Mouse (Mus musculus) liver, embryonic 12.5 days (tissue): ENCODE results near the gene Ptch2. TPM values are rescaled to one million over a fixed set of nuclear protein-coding genes. Genes with fewer than 3 reads are reported as not detected.

Source experiments
- ATAC-seq: fragments of 200-750 bp; cut with Nextera tagmentation; 2 replicates; pipeline ENCODE4 v1.8.0; 2017; ENCODE audit warnings: moderate number of reproducible peaks, mild to moderate bottlenecking, moderate library complexity
- H3K27ac ChIP-seq: fragments of 300-500 bp; sonication (generic); 2 replicates; pipeline ENCODE4 v1.5.1; 2016; ENCODE audit warnings: mild to moderate bottlenecking
- H3K27me3 ChIP-seq: fragments of 300-500 bp; sonication (generic); replicated peaks from 2 replicates; pipeline ENCODE4 v1.6.1; 2016; ENCODE audit warnings: mild to moderate bottlenecking, moderate library complexity
- H3K36me3 ChIP-seq: fragments of 300-500 bp; sonication (generic); 2 replicates; pipeline ENCODE4 v1.6.1; 2016; ENCODE audit warnings: mild to moderate bottlenecking, moderate library complexity
- H3K4me1 ChIP-seq: fragments of 300-500 bp; sonication (generic); 2 replicates; pipeline ENCODE4 v1.6.1; 2016
- H3K4me2 ChIP-seq: fragments of 300-500 bp; sonication (generic); 2 replicates; pipeline ENCODE4 v1.6.1; 2016; ENCODE audit warnings: mild to moderate bottlenecking, moderate library complexity
- H3K4me3 ChIP-seq: fragments of 300-500 bp; sonication (generic); 2 replicates; pipeline ENCODE4 v1.5.1; 2016; ENCODE audit warnings: mild to moderate bottlenecking, moderate library complexity
- H3K9ac ChIP-seq: fragments of 300-500 bp; sonication (generic); 2 replicates; pipeline ENCODE4 v1.6.1; 2016; ENCODE audit warnings: mild to moderate bottlenecking, moderate library complexity
- H3K9me3 ChIP-seq: fragments of 300-500 bp; sonication (generic); replicated peaks from 2 replicates; pipeline ENCODE4 v1.6.1; 2016; ENCODE audit warnings: mild to moderate bottlenecking, moderate library complexity
- WGBS: fragments of 180-500 bp; shearing (Covaris S2); methylation state at CpG from one replicate; pipeline ENCODE4 v1.1.7; 2016; ENCODE audit not compliant: insufficient replicate concordance; 5-methylcytosine and 5-hydroxymethylcytosine counted together
- polyA plus RNA-seq: library from polyadenylated mRNA; unstranded; fragments of >200 nt; fragmentation: Nextera tagmentation; extraction: Ambion mirVana; gene quantifications from 2 replicates; pipeline ENCODE4 v1.2.1, GENCODE M21; 2016

Gene Ptch2
- polyA plus RNA-seq, 1 experiment from 2014 or later, result 1.4 TPM

DNA sequence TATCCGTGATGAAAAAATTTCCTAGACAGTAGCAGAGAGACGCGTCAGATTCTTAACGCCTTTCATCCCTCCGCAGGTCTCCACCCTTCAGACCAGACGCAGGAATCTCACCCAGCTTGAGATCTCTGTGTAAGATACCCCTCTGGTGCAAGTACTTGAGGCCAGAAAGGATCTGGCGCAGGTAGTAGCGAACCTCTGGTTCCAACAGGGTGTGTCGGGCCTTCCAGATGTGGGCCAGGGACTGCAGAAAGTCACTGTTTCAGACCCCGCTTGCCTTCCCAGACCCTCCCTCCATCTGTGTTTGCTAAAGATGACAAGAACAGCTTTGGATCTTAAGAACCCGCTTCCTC, 36.9 kb downstream of the Ptch2 start:
- H3K27me3 ChIP-seq, result peaks cover 39% of the 10 kb centered on the region
- 20% methylated on average over 11 of the region's 11 CpGs for WGBS
- H3K9me3 ChIP-seq, result no peaks in the 10 kb centered on the region
- H3K9ac ChIP-seq, result peak overlapping the region; percentile 84; the same call in 1 of the 2 replicates
- H3K4me2 ChIP-seq, result peak overlapping the region; percentile 99
- ATAC-seq, result no peak
- peaks cover 40% of the 10 kb centered on the region for H3K4me1 ChIP-seq
- H3K36me3 ChIP-seq, result peaks cover 24% of the 10 kb centered on the region
- peak overlapping the region; percentile 85 for H3K4me3 ChIP-seq
- H3K27ac ChIP-seq, result no peak overlapping the region

DNA sequence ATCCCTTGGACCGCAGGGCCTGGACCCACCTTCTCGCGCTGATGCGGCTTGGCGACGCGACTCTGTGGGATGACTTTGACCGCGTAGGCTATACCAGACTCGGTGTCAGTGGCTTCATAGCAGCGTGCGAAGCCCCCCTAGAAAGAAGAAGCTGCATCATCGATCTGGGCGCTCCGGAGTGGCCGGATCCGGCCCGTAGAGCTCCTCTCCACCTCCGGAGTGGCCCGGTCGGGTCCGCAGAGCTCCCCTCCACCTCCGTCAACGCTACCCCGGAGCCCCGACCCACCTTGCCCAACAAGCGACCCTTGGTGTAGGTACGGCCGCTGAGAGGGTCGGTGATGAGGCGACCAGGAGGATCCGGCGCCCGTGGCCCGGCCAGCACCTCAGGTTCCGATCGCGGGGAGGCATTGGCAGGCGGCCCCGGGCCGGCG, 37.5 kb downstream of the Ptch2 start:
- 0 out of 2 replicates have a peak overlapping the region, but pooled peaks have one; percentile 58 for H3K27ac ChIP-seq
- H3K9ac ChIP-seq, result peak overlapping the region; percentile 84
- 0 out of 2 replicates have a peak, but pooled peaks have one; percentile 5 for ATAC-seq
- under 1% methylated on average over 42 of the region's 42 CpGs for WGBS
- peaks cover 18% of the 10 kb centered on the region for H3K36me3 ChIP-seq
- H3K27me3 ChIP-seq, result peaks cover 39% of the 10 kb centered on the region
- peak overlapping the region; percentile 99 for H3K4me2 ChIP-seq
- H3K4me1 ChIP-seq, result peaks cover 45% of the 10 kb centered on the region
- no peaks in the 10 kb centered on the region for H3K9me3 ChIP-seq
- H3K4me3 ChIP-seq, result peak overlapping the region; percentile 85

DNA sequence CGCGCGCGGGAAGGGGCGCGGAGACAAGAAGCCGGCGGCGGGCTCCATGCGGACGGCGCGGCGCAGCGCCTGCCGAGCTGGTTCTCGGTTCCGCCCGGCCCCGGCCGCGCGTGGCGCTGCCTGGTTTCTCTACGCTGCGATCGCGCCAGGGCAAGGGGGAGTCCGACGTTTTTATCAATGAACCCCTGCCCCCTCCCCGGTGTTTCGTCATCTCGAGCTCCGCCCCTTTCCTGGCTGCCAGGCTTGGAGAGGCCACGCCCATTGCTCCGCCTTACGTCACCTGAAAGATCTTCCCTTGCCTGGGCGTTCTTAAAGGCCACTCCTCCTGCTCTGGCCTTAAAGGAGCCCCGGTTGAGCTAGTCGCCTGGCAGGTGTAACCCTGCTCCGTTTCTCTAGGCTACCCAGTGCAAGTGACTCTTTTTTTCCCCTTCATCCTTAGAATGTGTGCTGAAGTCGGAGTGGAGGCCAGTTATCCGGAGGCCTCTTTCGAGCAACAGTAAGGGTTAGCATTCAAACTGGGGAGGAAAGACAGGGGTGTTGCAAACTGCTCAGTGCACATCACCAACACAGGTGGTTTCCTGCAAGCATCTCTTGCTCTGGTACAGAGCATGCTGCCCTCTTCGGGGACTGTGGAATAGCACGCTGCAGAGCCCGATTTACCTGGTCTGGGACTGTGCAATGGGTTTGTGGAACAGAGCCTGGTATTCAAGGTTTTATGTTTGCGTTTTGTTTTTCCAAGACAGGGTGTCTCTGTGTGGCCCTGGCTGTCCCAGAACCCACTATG, 38.1 kb downstream of the Ptch2 start, which contains the start of gene Plk3:
TSS of gene Plk3 (minus strand) at position 147 of the 784 bp plus-strand sequence.
- Histone ChIP-seq H3K27ac (peak within 1 kb of the TSS; percentile 62), H3K4me1 (peaks cover 51% of the 10 kb centered on the region), H3K4me3 (peak within 1 kb of the TSS; percentile 85), H3K9me3 (no peaks in the 10 kb centered on the region), H3K4me2 (peak within 1 kb of the TSS; percentile 99), H3K9ac (peak within 1 kb of the TSS; percentile 84), H3K27me3 (peaks cover 39% of the 10 kb centered on the region), H3K36me3 (peaks cover 12% of the 10 kb centered on the region)
- ATAC-seq, result peak; percentile 84
- WGBS, result 3% methylated on average over 47 of the region's 48 CpGs

DNA sequence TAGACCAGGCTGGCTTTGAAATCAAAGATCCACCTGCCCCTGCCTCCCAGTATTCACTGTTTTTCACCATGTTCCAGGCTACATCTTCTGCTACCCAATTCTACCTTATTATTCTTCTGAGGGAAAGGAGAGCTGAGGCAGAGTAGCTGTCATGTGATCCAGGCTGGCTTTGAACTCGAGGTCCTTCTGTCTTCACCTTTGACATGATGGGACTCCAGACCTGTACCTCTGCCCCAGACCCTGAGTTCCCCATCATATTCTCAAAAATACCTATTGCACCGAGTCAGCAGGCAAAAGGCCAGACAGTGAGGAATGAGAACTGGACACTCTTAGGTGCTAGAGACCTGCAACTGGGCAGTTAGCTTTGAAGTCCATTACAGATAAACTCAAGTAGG, 38.7 kb downstream of the Ptch2 start:
- H3K27ac ChIP-seq, result peak overlapping the region; percentile 62
- H3K4me3 ChIP-seq, result peak overlapping the region; percentile 85
- H3K36me3 ChIP-seq, result peaks cover 9% of the 10 kb centered on the region; the same call in 1 of the 2 replicates
- H3K9ac ChIP-seq, result peak overlapping the region; percentile 49
- ATAC-seq, result no peak
- 35% methylated on average over 2 of the region's 2 CpGs for WGBS
- H3K27me3 ChIP-seq, result peaks cover 39% of the 10 kb centered on the region
- H3K4me1 ChIP-seq, result peaks cover 54% of the 10 kb centered on the region
- peak overlapping the region; percentile 99 for H3K4me2 ChIP-seq
- no peaks in the 10 kb centered on the region for H3K9me3 ChIP-seq

DNA sequence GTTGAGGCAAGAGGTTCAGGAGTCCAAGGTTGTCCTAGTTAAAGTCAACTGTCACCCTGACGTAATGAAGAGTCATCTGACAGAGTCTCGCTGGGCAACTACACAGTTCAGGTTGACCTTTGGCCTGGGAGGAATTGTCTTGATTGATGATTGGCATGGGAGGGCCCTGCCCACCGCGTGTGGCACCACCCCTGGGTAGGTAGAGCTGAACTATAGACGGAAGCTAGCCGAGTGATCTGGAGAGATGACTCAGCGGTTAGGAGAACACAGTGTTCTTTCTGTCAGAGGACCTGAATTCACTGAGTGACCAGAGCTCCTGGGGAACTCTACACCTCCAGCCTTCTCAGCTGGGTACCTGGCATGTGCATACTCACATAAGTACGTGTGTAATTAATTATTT, 40.2 kb downstream of the Ptch2 start:
- 0 out of 2 replicates have a peak, but pooled peaks cover 7% of the 10 kb centered on the region for H3K36me3 ChIP-seq
- H3K9ac ChIP-seq, result peak overlapping the region; percentile 40

DNA sequence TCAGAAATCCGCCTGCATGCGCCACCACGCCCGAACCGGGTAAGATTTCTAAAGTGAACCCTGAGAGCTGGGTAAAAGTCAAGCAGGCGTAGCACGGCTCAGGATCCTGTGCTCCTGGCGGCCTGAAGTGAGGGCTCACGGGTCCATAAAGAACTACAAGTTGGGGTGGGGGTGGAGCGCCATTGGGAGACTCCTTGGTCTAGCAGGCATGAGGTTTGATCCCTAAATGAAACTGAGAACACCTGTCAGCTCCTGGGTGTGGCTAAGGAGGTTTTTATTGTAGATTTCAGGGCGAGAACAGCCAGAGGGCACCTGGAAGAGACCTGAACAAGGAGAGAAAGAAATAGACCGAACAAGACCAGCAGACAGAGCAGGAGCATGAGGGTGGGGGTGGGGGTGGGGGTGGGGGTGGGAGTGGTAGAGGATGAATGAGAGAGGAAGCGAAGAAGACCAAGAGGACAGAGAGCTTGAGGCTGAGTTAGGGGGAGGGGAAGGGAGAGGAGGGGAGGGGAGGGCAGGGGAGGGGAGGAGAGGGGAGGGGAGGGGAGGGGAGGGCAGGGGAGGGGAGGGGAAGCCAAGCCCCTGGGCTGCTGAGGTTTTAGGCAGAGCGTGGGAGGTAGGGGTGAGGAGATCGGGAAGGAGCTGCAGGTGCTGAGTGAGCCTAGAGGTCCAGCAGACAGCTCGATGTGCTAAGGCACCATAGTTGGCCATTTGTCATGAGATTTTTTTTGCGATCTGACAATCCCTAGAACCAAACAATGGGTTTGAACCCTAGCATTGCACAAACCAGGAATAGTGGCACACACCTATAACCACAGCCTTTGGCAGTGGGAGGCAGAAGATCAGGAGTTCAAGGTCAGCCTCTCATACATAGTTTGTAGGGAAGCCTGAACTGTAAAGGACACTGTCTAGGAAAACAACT, 42.7 kb downstream of the Ptch2 start:
- H3K4me1 ChIP-seq, result peaks cover 48% of the 10 kb centered on the region
- H3K36me3 ChIP-seq, result no peaks in the 10 kb centered on the region
- no peak overlapping the region for H3K4me2 ChIP-seq
- ATAC-seq, result no peak
- H3K27ac ChIP-seq, result 0 out of 2 replicates have a peak overlapping the region, but pooled peaks have one; percentile 3
- H3K9me3 ChIP-seq, result no peaks in the 10 kb centered on the region
- no peak overlapping the region; the same call in 1 of the 2 replicates for H3K9ac ChIP-seq
- H3K4me3 ChIP-seq, result no peak overlapping the region
- WGBS, result 57% methylated on average over 16 of the region's 17 CpGs
- peaks cover 27% of the 10 kb centered on the region for H3K27me3 ChIP-seq

More for the DNA sequence above, 40.2 kb downstream of the Ptch2 start:
- H3K9me3 ChIP-seq, result no peaks in the 10 kb centered on the region
- no peak overlapping the region for H3K4me3 ChIP-seq
- peak overlapping the region; percentile 75 for H3K27ac ChIP-seq
- H3K4me2 ChIP-seq, result peak overlapping the region; percentile 46
- peaks cover 61% of the 10 kb centered on the region for H3K4me1 ChIP-seq
- WGBS, result 17% methylated on average over 8 of the region's 8 CpGs
- ATAC-seq, result peak; percentile 67
- peaks cover 28% of the 10 kb centered on the region for H3K27me3 ChIP-seq

DNA sequence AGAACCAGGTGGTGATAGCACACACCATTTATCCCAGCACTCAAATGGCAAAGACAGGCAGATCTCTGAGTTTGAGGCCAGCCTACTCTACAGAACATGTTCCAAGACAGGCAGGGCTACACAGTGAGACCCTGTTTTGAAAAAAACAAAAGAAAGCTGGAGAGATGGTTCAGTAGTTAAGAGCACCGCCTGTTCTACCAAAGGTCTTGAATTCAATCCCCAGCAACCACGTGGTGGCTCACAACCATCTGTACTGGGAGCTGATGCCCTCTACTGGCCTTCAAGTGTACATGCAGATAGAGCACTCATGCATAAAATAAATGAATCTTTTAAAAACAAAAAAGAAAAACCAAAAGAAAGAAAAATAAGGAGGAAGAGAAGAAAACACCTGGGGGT, 43.3 kb downstream of the Ptch2 start:
- H3K27ac ChIP-seq, result 0 out of 2 replicates have a peak overlapping the region, but pooled peaks have one; percentile 3
- ATAC-seq, result 0 out of 2 replicates have a peak, but pooled peaks have one; percentile 13
- H3K36me3 ChIP-seq, result no peaks in the 10 kb centered on the region
- no peak overlapping the region for H3K4me2 ChIP-seq
- H3K4me1 ChIP-seq, result peaks cover 45% of the 10 kb centered on the region
- no peak overlapping the region for H3K9ac ChIP-seq
- no peaks in the 10 kb centered on the region for H3K9me3 ChIP-seq
- no peak overlapping the region for H3K4me3 ChIP-seq
- peaks cover 30% of the 10 kb centered on the region; the same call in 1 of the 2 replicates for H3K27me3 ChIP-seq
- WGBS, result 3% methylated on average over 2 of the region's 2 CpGs

DNA sequence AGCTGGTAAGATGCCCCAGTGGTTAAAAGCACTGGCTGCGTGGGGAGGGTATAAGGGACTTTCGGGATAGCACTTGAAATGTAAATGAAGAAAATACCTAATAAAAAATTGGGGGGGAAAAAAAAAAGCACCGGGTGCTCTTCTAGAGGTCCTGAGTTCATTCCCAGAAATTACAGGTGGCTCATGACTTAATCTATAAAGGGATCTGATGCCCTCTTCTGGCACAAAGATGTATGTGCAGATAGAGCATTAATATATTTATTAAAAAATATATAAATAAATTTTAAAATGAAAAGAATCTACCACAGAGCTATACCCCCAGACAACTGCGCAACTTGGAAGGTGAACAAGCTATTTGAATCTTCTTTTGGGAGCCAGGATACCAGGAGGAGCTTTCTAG, 44.7 kb downstream of the Ptch2 start:
- Histone ChIP-seq H3K4me2 (no peak overlapping the region), H3K36me3 (no peaks in the 10 kb centered on the region), H3K9ac (no peak overlapping the region), H3K27ac (no peak overlapping the region), H3K27me3 (peaks cover 33% of the 10 kb centered on the region; the same call in 1 of the 2 replicates), H3K4me1 (peaks cover 33% of the 10 kb centered on the region), H3K9me3 (no peaks in the 10 kb centered on the region), H3K4me3 (no peak overlapping the region)
- ATAC-seq, result no peak
- WGBS, result 31% methylated on average over 4 of the region's 4 CpGs

DNA sequence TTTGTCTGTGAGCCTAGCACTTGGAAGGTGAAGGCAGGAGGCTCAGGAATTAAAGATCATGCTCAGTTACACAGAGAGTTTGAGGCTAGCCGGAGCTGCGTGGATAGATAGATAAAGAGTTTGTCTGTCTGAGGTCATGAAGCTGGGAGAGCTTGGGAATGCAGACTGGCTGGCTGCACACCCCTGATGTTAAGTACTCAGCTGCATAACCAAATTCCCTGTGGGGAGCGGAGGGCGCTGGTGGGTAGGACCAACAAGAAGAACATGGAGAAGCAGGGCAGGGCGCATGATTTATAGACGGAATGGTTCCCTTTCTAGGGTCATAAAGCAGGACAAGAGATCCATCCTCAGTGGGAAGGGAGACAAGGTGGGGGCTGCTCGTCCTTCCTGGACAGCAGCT, 47.1 kb downstream of the Ptch2 start:
- ATAC-seq, result no peak
- H3K4me2 ChIP-seq, result no peak overlapping the region
- peaks cover 33% of the 10 kb centered on the region; the same call in 1 of the 2 replicates for H3K27me3 ChIP-seq
- H3K4me3 ChIP-seq, result no peak overlapping the region
- no peak overlapping the region for H3K27ac ChIP-seq
- H3K9me3 ChIP-seq, result no peaks in the 10 kb centered on the region
- WGBS, result 54% methylated on average over 7 of the region's 7 CpGs
- H3K36me3 ChIP-seq, result 0 out of 2 replicates have a peak, but pooled peaks cover 3% of the 10 kb centered on the region
- peaks cover 23% of the 10 kb centered on the region for H3K4me1 ChIP-seq
- no peak overlapping the region for H3K9ac ChIP-seq

DNA sequence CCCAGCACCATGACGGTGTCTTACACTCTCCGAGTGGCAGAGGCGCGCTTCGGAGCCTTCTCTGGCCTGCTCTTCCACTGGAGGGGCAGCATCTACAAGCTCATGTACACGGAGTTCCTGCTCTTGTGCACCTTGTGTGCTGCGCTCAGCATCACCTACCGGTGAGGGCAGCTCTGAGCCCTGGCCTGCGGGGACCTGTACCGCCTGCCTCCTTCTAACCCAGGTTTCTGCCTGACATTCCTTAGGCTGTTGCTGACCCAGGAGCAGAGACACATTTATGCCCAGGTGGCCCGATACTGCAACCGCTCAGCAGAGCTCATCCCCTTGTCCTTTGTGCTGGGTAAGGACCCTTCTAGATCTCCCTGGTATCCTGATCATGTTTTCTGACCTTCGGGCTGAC, 49.4 kb downstream of the Ptch2 start:
- Histone ChIP-seq H3K27ac (no peak overlapping the region), H3K9ac (no peak overlapping the region), H3K4me3 (no peak overlapping the region), H3K27me3 (peaks cover 33% of the 10 kb centered on the region; the same call in 1 of the 2 replicates), H3K4me2 (no peak overlapping the region), H3K36me3 (peaks cover 22% of the 10 kb centered on the region), H3K4me1 (peaks cover 6% of the 10 kb centered on the region), H3K9me3 (no peaks in the 10 kb centered on the region)
- ATAC-seq, result no peak
- 78% methylated on average over 13 of the region's 13 CpGs for WGBS

DNA sequence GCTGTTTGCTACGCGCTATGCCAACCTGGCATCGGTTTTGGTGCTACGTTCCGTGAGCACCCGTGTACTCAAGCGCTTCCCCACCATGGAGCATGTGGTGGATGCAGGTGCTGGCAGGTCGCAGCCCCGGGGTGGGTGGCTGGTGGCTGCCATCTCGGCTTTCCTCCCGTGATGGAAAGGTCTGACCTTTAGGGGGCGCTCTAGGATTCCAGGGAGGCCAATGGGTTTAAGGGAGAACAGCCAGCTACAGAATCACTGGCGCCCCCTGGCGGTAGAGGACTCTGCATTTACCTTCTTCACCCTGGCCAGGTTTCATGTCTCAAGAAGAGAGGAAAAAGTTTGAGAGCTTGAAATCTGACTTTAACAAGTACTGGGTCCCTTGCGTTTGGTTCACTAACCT, 50.3 kb downstream of the Ptch2 start:
- H3K36me3 ChIP-seq, result peaks cover 31% of the 10 kb centered on the region
- peak; percentile 29; the same call in 1 of the 2 replicates for ATAC-seq
- peaks cover 4% of the 10 kb centered on the region for H3K4me1 ChIP-seq
- WGBS, result 36% methylated on average over 15 of the region's 15 CpGs
- H3K9ac ChIP-seq, result no peak overlapping the region
- no peak overlapping the region for H3K4me3 ChIP-seq
- no peak overlapping the region for H3K4me2 ChIP-seq
- no peaks in the 10 kb centered on the region for H3K9me3 ChIP-seq
- H3K27me3 ChIP-seq, result peaks cover 29% of the 10 kb centered on the region; the same call in 1 of the 2 replicates
- H3K27ac ChIP-seq, result no peak overlapping the region
